Mouse (Mus musculus) common myeloid progenitor, adult 5-6 weeks (primary cell): ENCODE measurements around the gene Kalrn. TPM values are rescaled to one million over a fixed set of nuclear protein-coding genes. Genes with fewer than 3 reads are reported as not detected.

Experiments used
- ATAC-seq: replicated peaks from 2 replicates; pipeline ENCODE4 v1.8.0; 2016; ENCODE audit warnings: low read depth, mild to moderate bottlenecking, moderate TSS enrichment, inconsistent platforms; ENCODE audit not compliant: poor library complexity, severe bottlenecking
- total RNA-seq: library from RNA; stranded (forward); fragments of 200-1000, 187-1606 nt; gene quantifications from 2 replicates; pipeline ENCODE4 v1.2.3, GENCODE M21; 2017

Kalrn gene
- total RNA-seq, 1 experiment from 2014 or later = 7.3 TPM

DNA sequence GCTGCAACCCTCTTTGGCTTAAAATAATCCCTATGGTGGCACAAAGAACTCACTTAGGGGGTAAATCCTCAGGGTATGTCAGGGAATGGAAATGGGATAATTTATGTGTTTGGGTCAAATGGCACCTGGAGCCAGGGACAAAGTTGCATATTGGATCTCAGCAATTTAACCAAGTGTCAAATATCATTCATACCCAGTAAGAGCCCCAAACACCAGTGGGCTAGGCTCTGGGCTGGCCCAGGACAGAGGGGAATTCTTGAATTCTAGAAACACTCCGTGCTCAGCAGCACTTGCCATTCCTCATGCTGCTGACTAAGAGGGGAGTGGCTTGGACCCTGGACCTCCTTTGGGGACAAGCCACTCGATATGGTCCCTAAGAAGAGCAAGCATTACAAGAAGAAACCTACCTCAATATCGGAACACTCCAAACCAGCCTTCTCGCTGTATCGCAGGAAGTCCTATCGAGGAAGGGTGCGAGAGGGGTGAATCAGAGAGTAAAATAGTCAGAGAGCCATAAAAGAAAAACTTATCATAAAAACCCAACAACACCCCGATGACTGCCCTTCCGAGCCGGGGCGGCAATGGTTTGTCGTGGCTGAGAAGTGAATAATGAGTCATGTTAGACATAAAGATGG is 541.2 kb downstream of the Kalrn start:
- no peak for ATAC-seq

- ATAC-seq = peak; percentile 88
Measured at GRCm38 (mm10) chr16:34031565-34031964, 541.8 kb downstream of the Kalrn start.

DNA sequence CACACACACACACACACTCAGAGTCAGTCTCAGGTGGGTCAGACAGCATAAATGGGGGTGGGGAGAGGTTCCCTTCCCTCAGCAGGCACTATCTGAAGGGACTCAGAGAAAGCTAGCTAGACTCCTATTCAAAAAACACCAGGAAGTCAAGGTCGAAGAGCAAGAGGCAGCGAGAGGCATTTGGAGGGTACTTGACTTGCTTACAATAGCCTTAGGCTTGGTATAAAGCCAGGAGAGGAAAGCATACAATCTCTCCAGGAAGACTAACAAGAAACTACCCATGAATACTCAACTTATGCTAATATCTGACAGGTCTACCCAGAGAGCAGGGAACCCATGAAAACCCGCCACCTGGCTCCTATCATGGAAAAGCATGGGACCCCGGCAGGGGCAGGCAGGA is 543.0 kb downstream of the Kalrn start:
- no peak for ATAC-seq

- no peak for ATAC-seq
Measured at GRCm38 (mm10) chr16:34029790-34030189, 543.5 kb downstream of the Kalrn start.

GRCm38 (mm10) chr16:34017241-34017640 is 556.1 kb downstream of the Kalrn start:
- ATAC-seq = no peak

GRCm38 (mm10) chr16:34011991-34012845 is 561.1 kb downstream of the Kalrn start:
- ATAC-seq = no peak

DNA sequence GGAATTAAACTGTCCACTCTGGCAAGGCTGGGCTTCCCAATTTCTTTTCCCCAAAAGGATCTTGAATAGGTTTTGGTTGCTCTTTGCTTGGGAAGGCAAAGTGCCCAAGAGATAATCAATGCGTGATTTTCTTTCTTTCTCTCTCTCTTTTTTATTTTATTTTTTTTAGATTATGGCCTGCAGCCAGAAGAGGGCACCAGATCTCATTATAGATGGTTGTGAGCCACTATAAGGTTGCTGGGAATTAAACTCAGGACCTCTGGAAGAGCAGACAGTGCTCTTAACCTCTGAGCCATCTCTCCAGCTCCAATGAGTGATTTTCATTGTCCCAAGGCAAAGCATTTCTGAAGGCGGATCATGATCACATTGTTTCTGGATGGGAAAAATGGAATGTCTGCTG is 563.8 kb downstream of the Kalrn start:
- no peak for ATAC-seq

DNA sequence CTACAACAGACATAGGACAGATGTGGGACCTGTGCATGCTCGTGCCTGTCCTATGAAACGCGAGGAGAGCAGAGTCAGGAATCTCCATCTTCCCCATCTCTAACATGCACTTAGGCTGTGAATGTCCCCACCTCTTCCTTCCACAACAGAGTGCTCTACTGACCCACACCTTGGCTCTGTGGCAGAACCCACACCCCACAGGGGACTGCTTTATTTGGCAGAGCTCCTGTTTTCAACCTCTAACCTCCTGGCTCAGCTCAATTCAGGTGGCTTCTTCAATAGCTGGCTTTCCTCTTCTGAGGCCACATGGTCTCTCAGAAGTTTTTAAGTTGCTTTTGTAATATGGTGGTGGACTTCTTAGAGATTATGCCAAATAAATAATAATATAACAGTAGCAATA is 567.3 kb downstream of the Kalrn start:
- no peak for ATAC-seq

DNA sequence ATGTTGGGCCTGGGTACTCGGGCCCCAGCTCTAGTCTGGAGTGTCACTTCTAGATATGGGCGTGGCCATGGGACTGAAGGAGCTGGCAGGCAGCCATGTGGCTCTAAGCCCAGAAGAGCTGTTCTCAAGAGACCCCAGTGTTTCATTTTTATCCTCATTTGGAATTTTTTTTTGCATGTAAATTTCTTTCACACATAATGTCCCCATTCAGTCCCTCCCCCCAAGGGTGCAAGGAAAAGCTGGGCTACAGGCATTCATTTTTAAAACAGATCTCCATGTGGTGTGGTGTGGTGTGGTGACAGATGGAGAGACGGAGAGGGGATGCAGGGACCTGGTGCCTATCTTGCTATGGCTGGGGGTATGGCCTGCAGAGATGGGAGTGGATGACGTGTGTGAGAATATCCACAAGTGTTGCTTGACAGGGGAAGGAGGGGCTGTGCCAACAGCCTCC is 569.2 kb downstream of the Kalrn start:
- no peak for ATAC-seq

- no peak for ATAC-seq
Measured at GRCm38 (mm10) chr16:34003566-34004127, 569.7 kb downstream of the Kalrn start.

GRCm38 (mm10) chr16:34000715-34001114 is 572.6 kb downstream of the Kalrn start:
- no peak for ATAC-seq

DNA sequence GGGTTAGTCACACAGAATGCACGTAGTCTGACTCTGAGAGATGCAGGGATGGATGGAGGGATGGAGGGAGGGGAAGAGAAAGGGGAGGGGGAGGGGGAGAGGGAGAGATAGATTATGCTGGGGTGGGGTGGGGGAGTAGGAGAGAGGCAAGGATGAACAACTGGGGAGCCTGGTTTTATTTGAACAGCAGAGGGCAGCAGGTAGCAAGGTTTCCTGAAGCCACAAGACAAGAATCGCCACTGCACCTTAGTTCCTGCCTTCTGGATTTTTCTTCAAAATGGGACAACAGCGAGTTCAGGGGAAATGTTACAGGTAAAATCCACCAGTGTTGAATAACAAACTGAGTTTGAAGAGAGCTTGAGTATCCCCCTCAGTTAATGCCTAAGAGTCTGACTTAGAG is 573.9 kb downstream of the Kalrn start:
- 0 out of 2 replicates have a peak, but pooled peaks have one; percentile 43 for ATAC-seq

GRCm38 (mm10) chr16:33998011-33998410 is 575.3 kb downstream of the Kalrn start:
- ATAC-seq = no peak

DNA sequence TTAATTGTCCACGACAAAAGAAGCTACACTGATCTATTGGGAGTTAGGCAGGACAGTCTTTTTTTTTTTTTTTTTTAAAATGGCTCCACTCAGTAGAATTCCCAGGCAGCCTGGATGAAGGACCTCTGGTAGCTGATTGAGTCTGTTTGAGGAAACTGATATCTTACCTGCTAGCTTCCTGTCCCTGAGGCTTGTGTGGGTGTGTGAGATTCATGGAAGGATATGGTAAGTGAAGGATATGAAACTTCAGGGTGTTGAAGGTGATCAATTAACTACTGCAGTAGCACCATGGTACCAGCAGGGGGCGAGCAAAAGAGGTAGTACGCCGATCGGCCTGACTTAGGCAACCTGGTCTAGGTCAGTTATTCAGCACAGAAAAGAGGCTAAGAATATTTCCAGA is 577.3 kb downstream of the Kalrn start:
- peak; percentile 87 for ATAC-seq

- ATAC-seq = no peak
Measured at GRCm38 (mm10) chr16:33995496-33995895, 577.8 kb downstream of the Kalrn start.

GRCm38 (mm10) chr16:33994321-33994720 is 579.0 kb downstream of the Kalrn start:
- ATAC-seq = no peak

GRCm38 (mm10) chr16:33990712-33991111 is 582.6 kb downstream of the Kalrn start:
- no peak for ATAC-seq

GRCm38 (mm10) chr16:33989106-33989505 is 584.2 kb downstream of the Kalrn start:
- ATAC-seq = no peak

DNA sequence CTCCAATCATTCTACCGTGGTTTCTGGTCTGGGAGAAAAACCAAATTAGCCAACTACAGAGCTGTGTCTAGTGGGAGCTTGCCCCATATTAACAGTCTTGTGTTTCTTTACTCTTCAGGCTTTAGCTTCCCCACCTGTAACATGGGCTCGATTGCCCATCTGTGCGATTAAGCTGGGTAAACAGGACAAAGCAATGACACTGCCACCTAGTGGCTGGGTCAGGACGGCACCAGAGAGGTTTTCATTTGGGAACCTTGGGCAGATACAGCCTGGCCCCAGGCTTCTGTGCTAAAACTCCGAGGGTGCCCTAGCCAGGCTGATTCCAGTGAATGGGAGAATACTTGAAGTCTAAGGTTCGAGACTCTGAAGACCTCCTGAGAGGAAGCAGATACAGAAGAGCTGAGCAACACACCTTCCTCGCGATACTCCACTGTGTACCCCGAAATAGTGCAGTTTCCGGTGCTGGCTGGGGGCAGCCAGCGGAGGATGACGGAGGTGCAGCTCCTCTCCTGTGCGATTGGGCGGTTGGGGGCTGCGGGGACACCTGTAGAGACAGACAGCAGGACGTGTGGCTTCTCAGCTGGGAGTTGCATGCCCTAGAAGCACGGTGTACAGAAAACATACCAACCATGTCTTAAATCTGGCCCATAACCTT is 584.8 kb downstream of the Kalrn start:
- peak; percentile 87 for ATAC-seq

GRCm38 (mm10) chr16:33986993-33987392 is 586.3 kb downstream of the Kalrn start:
- no peak for ATAC-seq

- ATAC-seq = peak; percentile 65
Measured at GRCm38 (mm10) chr16:33985372-33985771, 588.0 kb downstream of the Kalrn start.
